Mouse (Mus musculus): ENCODE measurements around the gene Atg5.

Atg5 gene

DNA sequence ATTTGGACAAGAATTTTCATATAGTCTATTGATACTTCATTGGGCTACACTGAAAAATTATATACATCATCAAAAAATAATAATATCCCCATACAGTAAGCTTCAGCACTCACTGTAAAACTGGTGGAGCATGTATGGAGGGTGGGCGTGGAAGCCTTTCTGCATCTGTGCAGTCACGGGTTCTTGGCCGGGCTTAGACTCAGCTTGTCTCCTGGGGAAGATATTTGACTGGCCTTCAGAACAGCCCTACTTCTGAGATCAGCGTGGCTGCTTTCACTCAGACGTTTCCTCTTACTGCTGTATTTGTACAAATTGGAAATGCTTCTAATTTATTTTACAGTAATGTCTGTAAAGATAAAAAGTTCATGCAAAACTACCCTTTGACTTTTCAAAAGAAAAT, 71.2 kb downstream of the Atg5 start:
- in situ Hi-C loops (cut with MboI; ENCODE audit: low pct_unique_long_range_greater_than_20kb in 1 of 2, low sequenced_read_pairs in 2 of 2, unreplicated experiment in 1 of 2) = loop anchor here in 1 of 2 experiments (10.0 kb wide), 1 partner anchor 105 kb away; no protein-coding TSS in a partner anchor

DNA sequence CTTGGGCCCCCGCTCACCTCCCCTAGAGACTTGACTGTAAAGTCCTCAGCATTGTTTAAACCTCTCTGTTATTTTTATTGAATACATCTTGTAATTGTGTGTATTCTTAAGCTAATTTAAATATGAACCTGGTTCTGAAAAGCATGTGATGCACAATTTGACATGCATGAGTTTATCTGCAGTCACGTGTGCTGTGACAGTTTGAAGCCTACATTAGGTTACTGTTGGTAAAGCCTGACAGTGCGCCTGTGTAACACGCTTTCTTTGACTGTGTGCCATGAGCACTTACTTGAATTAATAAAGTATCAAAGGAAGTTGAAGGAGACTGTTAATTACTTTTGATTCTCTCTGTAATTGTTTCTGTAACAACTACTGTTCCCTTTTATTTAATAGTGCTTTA, 72.8 kb downstream of the Atg5 start:
- in situ Hi-C loops (cut with MboI; ENCODE audit: low pct_unique_long_range_greater_than_20kb in 1 of 2, low sequenced_read_pairs in 2 of 2, unreplicated experiment in 1 of 2) = no loop called here

DNA sequence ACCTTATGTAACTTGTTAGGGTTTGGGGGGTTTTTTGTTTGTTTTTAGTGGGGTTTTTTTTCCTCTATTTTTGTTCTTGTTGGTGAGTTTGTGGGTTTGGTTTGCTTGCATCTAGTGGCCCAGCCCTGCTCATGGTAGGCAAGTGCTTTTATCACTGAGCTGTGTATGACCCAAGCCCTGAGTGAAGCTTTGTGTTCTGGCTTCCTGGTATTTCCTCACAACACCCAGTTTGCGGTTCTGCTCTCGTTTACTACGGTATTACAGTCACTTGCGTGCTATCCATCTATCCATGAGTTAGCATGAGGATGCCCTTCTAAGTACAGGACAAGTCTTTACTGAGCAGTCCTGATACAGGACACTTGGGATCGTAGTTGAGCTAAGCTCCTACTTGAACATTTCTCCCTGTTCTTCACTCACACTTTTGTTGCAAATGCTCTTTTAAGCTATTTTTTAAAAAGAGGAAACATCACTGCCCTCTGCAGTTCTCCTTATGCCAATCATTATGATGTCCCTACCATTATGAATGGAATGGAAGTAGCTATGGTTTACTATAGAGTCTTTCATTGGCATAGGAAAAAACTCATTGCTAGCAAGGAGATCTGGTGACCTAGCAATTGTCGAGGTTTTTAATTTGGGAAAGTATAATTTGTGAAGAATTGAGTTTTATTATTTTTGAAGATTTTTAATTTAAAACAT, 73.8 kb downstream of the Atg5 start:
- in situ Hi-C loops (cut with MboI; ENCODE audit: low pct_unique_long_range_greater_than_20kb in 1 of 2, low sequenced_read_pairs in 2 of 2, unreplicated experiment in 1 of 2) = no loop called here

DNA sequence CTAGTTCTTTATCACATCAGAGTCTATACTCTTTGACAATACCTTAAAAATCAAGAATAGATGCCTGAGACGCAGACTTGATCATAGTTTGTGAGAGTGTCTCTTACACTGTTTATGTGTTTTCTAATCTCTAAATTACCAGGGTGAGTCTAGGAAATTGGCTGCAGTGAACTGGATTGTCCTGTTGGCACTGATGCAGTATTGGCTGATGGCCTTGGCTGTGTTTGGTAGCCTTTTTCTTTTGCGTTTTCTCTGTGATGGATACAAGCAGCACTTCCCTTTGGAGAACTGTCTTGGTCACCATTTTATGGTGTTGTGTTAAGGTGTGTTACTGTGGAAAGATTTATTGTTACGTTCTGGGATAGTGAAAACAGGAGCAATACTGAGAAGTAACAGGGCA, 75.2 kb downstream of the Atg5 start:
- in situ Hi-C loops (cut with MboI; ENCODE audit: low pct_unique_long_range_greater_than_20kb in 1 of 2, low sequenced_read_pairs in 2 of 2, unreplicated experiment in 1 of 2) = no loop called here

DNA sequence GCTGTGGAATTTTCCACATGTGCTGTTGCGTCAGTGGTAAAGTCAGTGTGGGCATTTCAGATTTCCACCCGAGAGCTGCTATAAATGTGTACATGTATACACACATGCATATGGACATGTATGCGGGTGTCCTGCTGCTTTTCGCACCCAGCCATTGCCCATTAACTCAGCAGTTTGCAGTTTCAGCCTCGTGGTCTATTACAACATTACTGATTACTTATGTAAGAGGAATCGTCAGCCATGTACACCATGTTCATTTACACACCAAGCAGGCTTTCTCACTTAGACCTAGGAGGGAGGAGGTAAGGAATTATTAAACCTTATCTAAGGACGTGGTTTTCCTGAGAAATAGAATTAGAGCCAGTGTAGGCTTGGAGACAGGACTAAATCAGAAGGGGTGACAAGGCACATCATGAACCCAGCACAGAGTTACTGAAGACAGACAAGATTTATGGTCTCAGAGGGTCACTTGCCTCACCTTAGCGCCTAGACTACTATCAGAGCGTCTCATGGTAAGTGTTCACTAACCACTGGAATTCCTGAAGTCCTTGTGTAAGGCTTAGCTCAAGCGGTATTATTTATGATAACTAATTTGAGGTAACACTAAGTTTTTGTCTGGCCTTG, 79.5 kb downstream of the Atg5 start:
- in situ Hi-C loops (cut with MboI; ENCODE audit: low pct_unique_long_range_greater_than_20kb in 1 of 2, low sequenced_read_pairs in 2 of 2, unreplicated experiment in 1 of 2) = no loop called here

DNA sequence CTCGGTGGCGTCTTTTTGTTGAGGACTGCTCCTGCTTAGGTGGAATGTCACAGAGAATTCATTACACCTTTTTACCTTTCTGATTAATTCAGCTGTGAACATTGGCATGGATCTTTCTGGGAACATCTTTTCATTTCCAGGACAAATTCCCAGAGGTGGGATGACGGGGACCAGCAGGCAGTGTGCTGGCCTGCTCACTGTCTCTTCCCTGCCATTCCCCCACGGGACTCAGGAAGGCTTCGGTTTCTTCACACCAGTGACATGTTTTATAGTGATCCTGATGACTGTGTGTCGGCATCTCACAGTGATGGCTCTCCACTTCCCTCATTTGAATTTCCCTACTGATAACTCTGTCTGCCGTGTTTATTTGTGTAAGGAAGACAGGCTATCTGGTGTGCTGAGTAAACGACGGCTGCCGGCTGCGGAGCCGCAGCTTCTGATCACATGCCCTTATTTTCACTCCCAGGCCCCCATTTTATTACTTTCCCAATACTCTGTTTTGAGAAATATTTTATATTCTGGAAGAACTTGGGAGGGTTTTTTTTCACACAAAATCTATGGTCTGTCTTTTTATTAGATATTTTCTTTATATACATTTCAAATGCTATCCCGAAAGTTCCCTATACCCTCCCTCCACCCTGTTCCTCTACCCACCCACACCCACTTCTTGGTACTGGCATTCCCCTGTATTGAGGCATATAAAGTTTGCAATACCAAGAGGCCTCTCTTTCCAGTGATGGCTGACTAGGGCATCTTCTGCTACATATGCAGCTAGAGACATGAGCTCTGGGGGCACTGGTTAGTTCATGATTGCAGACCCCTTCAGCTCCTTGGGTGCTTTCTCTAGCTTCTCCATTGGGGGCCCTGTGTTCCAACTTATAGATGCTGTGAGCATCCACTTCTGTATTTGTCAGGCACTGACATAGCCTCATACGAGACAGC, 80.6 kb downstream of the Atg5 start:
- in situ Hi-C loops (cut with MboI; ENCODE audit: low pct_unique_long_range_greater_than_20kb in 1 of 2, low sequenced_read_pairs in 2 of 2, unreplicated experiment in 1 of 2) = no loop called here

DNA sequence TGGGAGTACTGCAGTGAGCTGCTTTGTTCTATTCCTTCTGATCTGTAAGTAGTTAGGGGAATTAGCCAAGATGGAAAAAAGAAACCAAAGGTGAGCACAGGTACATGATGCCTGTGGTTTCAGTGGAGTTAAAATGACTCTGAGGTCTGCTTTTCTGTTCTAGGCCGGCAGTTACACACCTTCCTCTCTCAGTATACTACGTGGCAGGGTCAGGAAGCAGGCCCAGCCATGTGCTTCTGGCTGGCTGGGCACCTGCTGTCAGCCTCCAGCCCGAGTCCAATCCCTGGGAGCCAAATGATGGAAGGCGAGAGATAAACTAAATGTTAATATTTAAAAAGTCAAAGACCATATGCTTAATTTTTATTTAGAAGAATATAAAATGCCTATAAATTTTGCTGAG, 85.3 kb downstream of the Atg5 start:
- in situ Hi-C loops (cut with MboI; ENCODE audit: low pct_unique_long_range_greater_than_20kb in 1 of 2, low sequenced_read_pairs in 2 of 2, unreplicated experiment in 1 of 2) = no loop called here

DNA sequence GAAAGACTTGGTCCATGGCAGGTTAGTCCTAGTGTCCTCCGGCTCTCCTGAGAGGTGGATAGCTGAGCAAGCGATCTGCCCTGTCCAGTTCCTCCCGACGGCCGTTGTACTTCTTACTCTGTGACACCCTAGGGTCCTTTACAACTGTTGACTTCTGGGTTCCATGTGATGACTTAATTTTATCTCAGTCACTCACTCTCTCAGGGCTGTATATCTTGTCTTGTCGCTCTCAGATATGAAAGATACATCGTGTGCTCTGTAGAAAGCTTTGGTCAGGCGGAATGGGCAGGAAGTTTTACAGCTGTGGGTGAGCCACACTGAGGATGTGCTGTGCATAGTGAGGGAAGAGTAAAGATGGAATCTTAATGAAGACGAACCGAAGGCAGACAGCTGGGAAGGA, 86.2 kb downstream of the Atg5 start:
- in situ Hi-C loops (cut with MboI; ENCODE audit: low pct_unique_long_range_greater_than_20kb in 1 of 2, low sequenced_read_pairs in 2 of 2, unreplicated experiment in 1 of 2) = no loop called here

DNA sequence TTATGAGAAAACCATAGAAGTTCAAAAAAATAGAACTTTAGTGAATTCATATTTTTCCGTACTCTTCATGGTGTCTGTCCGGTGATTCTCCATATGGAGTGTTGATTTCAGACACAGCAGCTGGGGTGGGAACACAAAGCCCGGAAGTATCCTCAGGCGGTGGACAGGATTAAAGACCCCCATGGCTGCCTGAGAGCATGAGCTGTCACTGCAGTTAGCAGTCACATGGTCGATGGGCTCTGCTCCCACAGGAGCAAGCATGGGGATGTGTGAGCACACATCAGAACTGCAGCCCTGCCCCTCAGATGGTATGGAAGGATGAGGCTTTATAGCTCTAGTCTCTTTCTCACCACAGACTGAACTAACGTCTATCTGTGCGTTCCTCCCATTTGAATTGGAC, 87.1 kb downstream of the Atg5 start:
- in situ Hi-C loops (cut with MboI; ENCODE audit: low pct_unique_long_range_greater_than_20kb in 1 of 2, low sequenced_read_pairs in 2 of 2, unreplicated experiment in 1 of 2) = no loop called here

DNA sequence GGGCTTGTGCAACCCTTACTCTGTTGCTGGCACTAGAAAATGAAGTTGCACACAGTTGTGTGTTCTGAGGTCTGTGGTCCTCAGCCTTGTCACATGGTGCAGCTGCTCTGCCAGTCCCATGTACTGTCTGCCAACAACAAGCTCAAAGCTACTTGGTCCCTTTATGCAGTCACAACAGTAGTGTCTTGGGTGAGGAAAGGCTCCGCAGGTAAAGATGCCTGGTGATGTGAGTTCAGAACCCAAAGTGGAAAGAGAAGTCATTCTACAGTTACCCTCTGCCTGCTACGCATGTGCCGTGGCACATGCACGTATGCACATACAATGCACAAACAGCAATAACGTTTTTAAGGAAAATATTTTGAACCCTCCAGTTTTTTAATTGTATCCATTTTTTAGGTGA, 88.5 kb downstream of the Atg5 start:
- in situ Hi-C loops (cut with MboI; ENCODE audit: low pct_unique_long_range_greater_than_20kb in 1 of 2, low sequenced_read_pairs in 2 of 2, unreplicated experiment in 1 of 2) = no loop called here

DNA sequence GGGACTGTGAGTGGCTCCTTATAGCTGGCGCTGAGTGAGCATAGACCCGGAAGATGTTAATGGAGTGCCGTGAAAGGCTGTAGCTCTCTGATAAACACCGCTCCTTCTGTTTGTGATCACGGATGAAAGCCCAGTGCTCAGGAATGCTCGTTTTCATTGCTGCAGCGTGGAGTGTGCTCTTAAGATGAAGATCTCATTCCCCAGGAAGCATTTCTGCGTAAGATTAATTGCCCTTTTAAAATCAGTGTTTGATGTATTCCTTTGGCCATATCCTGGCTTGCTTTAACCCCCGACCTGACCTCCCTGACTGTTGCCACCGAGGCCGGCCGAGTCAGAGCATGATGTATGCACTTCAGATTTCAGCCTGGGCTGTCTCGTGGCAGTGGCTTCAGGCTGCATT, 89.2 kb downstream of the Atg5 start:
- in situ Hi-C loops (cut with MboI; ENCODE audit: low pct_unique_long_range_greater_than_20kb in 1 of 2, low sequenced_read_pairs in 2 of 2, unreplicated experiment in 1 of 2) = no loop called here

DNA sequence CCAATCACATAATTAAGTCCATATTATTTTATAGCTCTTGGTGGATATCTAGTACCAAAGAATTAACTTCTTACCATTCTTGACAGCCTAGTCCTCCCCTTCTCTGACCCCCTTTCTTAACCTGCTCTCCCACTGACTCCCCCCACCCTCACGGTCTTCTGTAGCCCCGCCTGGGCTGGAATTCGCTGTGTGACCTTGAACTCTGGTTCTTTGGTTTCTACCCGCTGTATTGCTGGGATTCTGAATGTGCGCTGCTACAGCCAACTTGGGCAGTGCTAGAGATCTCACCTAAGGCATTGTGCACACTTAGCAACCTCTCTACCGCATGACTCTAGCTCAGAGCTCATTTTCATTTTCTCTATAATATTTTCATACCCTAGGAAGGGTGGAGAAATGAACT, 90.7 kb downstream of the Atg5 start:
- in situ Hi-C loops (cut with MboI; ENCODE audit: low pct_unique_long_range_greater_than_20kb in 1 of 2, low sequenced_read_pairs in 2 of 2, unreplicated experiment in 1 of 2) = no loop called here

DNA sequence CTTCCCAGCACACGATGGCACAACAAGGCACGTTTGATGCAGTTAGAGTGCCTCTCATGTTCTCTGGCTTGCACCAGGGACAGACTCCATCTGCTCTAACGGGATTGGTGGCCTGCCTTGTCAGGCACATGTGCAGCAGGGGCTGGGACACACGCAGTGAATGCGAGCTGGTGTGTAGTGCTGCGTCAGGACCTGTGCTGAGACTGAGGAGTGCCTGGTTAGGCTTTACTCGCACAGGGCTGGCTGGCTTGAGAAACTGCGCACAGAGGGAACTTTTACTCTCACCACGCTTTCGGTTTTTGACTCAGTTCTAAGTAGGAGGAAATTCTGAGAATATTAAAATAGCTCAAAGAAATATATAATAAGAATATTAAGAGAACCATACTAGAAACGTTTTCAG, 92.5 kb downstream of the Atg5 start:
- in situ Hi-C loops (cut with MboI; ENCODE audit: low pct_unique_long_range_greater_than_20kb in 1 of 2, low sequenced_read_pairs in 2 of 2, unreplicated experiment in 1 of 2) = no loop called here

DNA sequence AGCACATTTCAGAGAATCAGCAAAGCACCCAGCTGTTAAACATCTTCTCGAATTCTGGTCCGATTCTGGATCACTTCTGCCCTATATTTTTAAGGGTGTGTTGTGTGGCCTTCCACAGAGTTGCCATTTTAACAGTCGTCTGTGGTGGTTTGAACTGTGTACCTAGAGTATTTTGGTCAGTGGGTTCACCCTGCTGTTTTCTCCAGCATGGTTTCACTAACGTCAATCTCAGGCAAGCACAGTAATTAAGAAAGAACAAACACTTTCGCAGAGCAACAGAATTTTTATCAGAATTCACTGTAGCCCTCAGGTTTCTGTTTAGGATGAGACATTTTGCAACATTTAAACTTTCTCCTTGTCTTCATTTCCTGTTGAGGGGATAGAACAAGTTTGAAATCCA, 94.3 kb downstream of the Atg5 start:
- in situ Hi-C loops (cut with MboI; ENCODE audit: low pct_unique_long_range_greater_than_20kb in 1 of 2, low sequenced_read_pairs in 2 of 2, unreplicated experiment in 1 of 2) = no loop called here

DNA sequence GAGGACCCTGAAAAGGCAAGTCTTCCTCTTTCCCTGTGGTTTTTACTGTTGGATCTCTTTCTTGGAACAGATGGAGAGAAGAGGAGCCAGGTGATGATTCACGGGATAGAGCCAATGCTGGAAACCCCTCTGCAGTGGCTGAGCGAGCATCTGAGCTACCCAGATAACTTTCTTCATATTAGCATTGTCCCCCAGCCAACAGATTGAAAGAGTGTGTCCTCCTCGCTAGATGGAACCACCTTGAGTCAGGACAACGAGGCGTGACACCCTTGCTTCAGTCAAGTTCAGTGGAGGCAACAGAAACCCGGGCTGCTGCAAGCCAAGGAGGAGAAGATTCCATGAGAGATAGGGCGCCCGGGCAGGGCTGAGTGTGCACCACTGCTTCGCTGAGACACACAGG, 94.7 kb downstream of the Atg5 start:
- in situ Hi-C loops (cut with MboI; ENCODE audit: low pct_unique_long_range_greater_than_20kb in 1 of 2, low sequenced_read_pairs in 2 of 2, unreplicated experiment in 1 of 2) = no loop called here

DNA sequence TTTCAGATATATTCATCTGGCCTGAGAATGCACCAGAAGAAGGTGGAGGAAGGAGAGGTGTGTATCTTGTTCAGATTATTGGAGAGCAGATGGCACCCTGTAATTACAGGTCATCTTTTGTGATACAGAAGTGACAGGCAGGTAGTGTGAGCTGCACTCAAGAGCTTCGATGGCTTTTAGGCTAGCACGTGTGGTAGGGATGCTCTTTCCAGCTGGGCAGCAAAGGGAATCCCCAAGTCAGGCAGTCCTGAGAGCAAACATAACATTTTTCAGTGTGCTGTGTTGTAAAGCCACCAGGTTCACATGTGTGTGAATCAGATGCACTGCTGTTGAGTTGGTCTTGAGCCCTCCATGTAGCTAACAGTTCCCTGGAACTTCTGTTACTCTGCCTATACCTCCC, 98.0 kb downstream of the Atg5 start:
- in situ Hi-C loops (cut with MboI; ENCODE audit: low pct_unique_long_range_greater_than_20kb in 1 of 2, low sequenced_read_pairs in 2 of 2, unreplicated experiment in 1 of 2) = no loop called here

DNA sequence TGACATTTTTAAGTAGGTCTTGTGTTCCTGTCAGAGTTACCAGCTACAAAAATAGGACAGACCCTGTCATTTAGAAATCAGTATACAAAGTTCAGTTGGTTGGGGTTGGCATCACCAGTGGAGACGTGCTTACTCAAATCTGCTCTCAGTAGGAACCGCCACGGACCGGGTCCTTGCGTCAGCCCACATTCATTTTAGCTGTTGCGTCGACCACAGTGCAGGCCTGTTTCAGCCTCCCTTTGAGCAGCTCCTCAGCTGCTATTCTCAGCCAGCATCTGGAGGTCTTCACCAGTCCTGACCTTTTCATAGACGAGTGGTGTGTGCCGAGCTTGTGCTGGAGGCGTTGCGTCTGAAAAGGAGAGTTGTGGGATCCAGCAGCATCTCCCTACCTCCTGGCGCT, 98.9 kb downstream of the Atg5 start:
- in situ Hi-C loops (cut with MboI; ENCODE audit: low pct_unique_long_range_greater_than_20kb in 1 of 2, low sequenced_read_pairs in 2 of 2, unreplicated experiment in 1 of 2) = no loop called here

DNA sequence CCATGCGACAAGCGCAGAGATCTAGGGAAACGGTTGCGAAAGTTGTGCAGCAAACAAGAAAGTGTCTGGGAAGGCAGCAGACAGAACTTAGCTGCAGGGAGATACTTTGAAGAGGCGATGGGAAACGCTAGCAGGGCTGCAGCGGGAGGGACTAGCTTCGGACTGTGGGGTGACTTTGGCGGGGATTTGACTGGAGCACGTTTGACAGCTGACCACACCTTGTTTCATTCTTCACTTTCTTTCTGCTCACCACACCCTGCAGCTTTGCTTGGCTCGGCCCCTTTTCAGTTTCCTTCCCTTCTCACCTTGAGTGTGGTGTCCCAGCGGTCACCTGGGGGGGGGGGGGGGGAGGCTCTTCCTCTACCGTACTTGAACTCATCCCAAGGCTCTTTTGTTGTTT, 100.4 kb downstream of the Atg5 start:
- in situ Hi-C loops (cut with MboI; ENCODE audit: low pct_unique_long_range_greater_than_20kb in 1 of 2, low sequenced_read_pairs in 2 of 2, unreplicated experiment in 1 of 2) = no loop called here

DNA sequence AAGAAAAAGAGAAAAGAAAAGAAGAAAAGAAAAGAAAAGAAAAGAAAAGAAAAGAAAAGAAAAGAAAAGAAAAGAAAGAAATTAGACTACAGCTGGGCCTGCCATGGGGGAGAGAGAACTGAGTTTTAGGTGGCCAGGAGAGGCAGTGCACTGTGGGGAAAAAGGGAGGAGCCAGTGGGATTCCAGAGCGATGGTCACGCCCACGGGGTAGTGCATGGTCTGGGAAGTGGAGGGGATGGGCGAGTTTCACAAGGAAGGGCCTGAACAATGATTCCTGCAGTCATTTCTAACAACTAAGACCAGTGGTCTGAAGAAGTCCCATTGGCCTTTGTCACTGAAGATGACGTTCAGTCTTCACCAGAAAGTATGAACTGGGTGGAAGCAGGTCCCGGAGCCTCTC, 102.5 kb downstream of the Atg5 start:
- in situ Hi-C loops (cut with MboI; ENCODE audit: low pct_unique_long_range_greater_than_20kb in 1 of 2, low sequenced_read_pairs in 2 of 2, unreplicated experiment in 1 of 2) = no loop called here

DNA sequence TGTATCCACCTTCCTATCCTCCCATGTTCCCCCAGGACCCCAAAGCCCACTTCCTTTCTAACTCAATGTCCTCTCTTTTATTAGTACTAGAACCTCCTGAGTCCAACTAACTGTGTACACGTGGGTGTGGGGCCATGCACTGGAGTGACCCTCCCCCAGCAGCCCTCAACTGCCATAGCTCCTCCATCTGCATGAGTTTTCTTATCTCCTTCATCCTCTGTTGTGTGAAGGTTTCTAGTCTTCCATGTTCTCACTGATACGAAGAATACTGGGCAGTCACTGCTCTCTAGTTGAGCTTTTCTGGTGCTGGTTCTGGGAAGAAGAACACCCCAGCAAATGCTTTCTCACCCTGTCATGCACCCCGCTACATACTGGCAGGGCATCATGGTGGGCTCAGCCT, 104.1 kb downstream of the Atg5 start:
- in situ Hi-C loops (cut with MboI; ENCODE audit: low pct_unique_long_range_greater_than_20kb in 1 of 2, low sequenced_read_pairs in 2 of 2, unreplicated experiment in 1 of 2) = no loop called here

Data from mouse embryonic stem cell (cell line).